17 mouse cellular contexts compared by ENCODE assay signal in the genomic region with DNA sequence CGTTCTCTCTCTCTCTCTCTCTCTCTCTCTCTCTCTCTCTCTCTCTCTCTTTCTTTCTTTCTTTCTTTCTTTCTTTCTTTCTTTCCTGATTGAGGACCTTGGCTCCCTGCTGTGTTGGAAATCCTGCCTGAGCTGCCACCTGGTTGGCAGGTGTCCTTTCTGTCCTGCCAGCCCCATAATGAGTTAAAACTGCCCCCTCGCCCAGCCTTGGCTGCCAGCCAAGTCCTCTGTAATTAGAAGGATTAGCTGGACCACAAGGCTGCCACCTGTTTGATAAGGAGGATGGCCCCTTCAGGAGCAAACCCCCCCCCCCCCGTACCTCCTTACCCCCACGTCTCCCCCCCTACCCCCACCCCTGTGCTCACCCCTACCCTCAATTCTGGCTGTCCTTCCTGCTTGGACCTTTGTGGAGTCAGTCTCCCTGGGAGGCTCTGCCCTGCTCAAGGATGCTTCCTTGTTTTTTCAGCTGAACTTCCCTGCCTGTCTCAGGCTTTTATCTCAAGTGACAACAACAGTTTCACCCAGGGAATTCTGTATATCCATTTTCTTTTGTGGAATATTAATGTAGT.
DNase-seq lines count a peak whose midpoint lies in the region; ATAC-seq and TF ChIP-seq lines count a peak whose summit lies in the region.
"Had no signal": no experiment of that assay in that cellular context is flagged by ENCODE, and none has a peak within 500 bp of the region (broad histone marks: within the 10 kb centered on the region; RNA-seq: fewer than 3 reads in every experiment).

No protein-coding gene starts in this region.

- 23% methylated on average over 4 of the region's 4 CpGs for WGBS in hindbrain, postnatal 0 days
- WGBS in hindbrain, embryonic 16.5 days: 9% methylated on average over 4 of the region's 4 CpGs
- WGBS in forebrain, embryonic 12.5 days: 6% methylated on average over 4 of the region's 4 CpGs

- no peak overlapping the region for H3K4me2 ChIP-seq in hindbrain, postnatal 0 days (ENCODE audit: low read depth, low read length)
- no peak overlapping the region for H3K4me2 ChIP-seq in hindbrain, embryonic 16.5 days (ENCODE audit: low read length)
- H3K4me2 ChIP-seq in forebrain, embryonic 12.5 days: no peak overlapping the region
- H3K4me2 ChIP-seq: embryonic facial prominence, embryonic 13.5 days; heart, embryonic 13.5 days; lung, embryonic 15.5 days; neural tube, embryonic 12.5 days had no signal

- H3K36me3 ChIP-seq in hindbrain, postnatal 0 days (ENCODE audit: insufficient read depth, low read length): no peaks in the 10 kb centered on the region
- no peaks in the 10 kb centered on the region for H3K36me3 ChIP-seq in hindbrain, embryonic 16.5 days (ENCODE audit: control insufficient read depth, insufficient read depth, low read length)
- H3K36me3 ChIP-seq in forebrain, embryonic 12.5 days (replicated peaks): no peaks in the 10 kb centered on the region
- H3K36me3 ChIP-seq: embryonic facial prominence, embryonic 13.5 days; heart, embryonic 13.5 days; lung, embryonic 15.5 days; neural tube, embryonic 12.5 days had no signal

- H3K9me3 ChIP-seq in hindbrain, postnatal 0 days (ENCODE audit: low read length): no peaks in the 10 kb centered on the region
- H3K9me3 ChIP-seq in hindbrain, embryonic 16.5 days (ENCODE audit: control insufficient read depth, low read length): no peaks in the 10 kb centered on the region
- H3K9me3 ChIP-seq in forebrain, embryonic 12.5 days: no peaks in the 10 kb centered on the region
- H3K9me3 ChIP-seq: embryonic facial prominence, embryonic 13.5 days; heart, embryonic 13.5 days; lung, embryonic 15.5 days; megakaryocyte, embryonic 14.5 days; neural tube, embryonic 12.5 days had no signal

- H3K27ac ChIP-seq in hindbrain, postnatal 0 days: no peak overlapping the region
- no peak overlapping the region for H3K27ac ChIP-seq in hindbrain, embryonic 16.5 days (ENCODE audit: low read depth, low read length)
- peak overlapping the region; percentile 65; the same call in 1 of the 2 replicates for H3K27ac ChIP-seq in forebrain, embryonic 12.5 days
- H3K27ac ChIP-seq: embryonic facial prominence, embryonic 13.5 days; heart, embryonic 13.5 days; layer of hippocampus, adult 2 months; lung, embryonic 15.5 days; neural tube, embryonic 12.5 days had no signal

- H3K4me3 ChIP-seq in hindbrain, postnatal 0 days (ENCODE audit: low read length): no peak overlapping the region
- H3K4me3 ChIP-seq in hindbrain, embryonic 16.5 days (ENCODE audit: low read length): no peak overlapping the region
- H3K4me3 ChIP-seq in forebrain, embryonic 12.5 days (replicated peaks): no peak overlapping the region
- H3K4me3 ChIP-seq: embryonic facial prominence, embryonic 13.5 days; heart, embryonic 13.5 days; layer of hippocampus, adult 2 months; lung, embryonic 15.5 days; megakaryocyte, embryonic 14.5 days; neural tube, embryonic 12.5 days had no signal

- TF ChIP-seq CTCF in hindbrain, postnatal 0 days (IDR thresholded peaks at IDR 0.05; ENCODE audit: low read depth): no peak

- H3K9ac ChIP-seq in hindbrain, postnatal 0 days (replicated peaks; ENCODE audit: low read length): no peak overlapping the region
- no peak overlapping the region for H3K9ac ChIP-seq in hindbrain, embryonic 16.5 days (ENCODE audit: low read depth, low read length)
- no peak overlapping the region for H3K9ac ChIP-seq in forebrain, embryonic 12.5 days
- H3K9ac ChIP-seq: embryonic facial prominence, embryonic 13.5 days; heart, embryonic 13.5 days; lung, embryonic 15.5 days; neural tube, embryonic 12.5 days had no signal

- H3K27me3 ChIP-seq in hindbrain, postnatal 0 days (ENCODE audit: insufficient read depth, low read length): no peaks in the 10 kb centered on the region
- H3K27me3 ChIP-seq in hindbrain, embryonic 16.5 days (replicated peaks; ENCODE audit: control insufficient read depth, insufficient read depth, low read length): no peaks in the 10 kb centered on the region
- H3K27me3 ChIP-seq in forebrain, embryonic 12.5 days: no peaks in the 10 kb centered on the region
- H3K27me3 ChIP-seq: embryonic facial prominence, embryonic 13.5 days; lung, embryonic 15.5 days; neural tube, embryonic 12.5 days had no signal

- peak; percentile 71 for DNase-seq in hindbrain, postnatal 0 days (ENCODE audit: low spot score)
- peak; percentile 50 for DNase-seq in testis, postnatal 10 days (ENCODE audit: low spot score)
- DNase-seq in testis, postnatal 14 days (ENCODE audit: low spot score): no peak
- no peak for DNase-seq in spleen, postnatal 36 days (ENCODE audit: low spot score in 2 of 2)
- no peak for DNase-seq in right cerebral cortex, postnatal 4 days
- DNase-seq in kidney, adult 11 months: no peak
- DNase-seq: adrenal gland, postnatal 14 days; gastrocnemius, postnatal 36 days; liver had no signal

- ATAC-seq in hindbrain, postnatal 0 days: no peak
- ATAC-seq in hindbrain, embryonic 16.5 days: no peak
- ATAC-seq in forebrain, embryonic 12.5 days (ENCODE audit: low FRiP score): peak; percentile 48; the same call in 1 of the 2 replicates

- H3K4me1 ChIP-seq in hindbrain, postnatal 0 days (ENCODE audit: insufficient read depth, low read length): no peaks in the 10 kb centered on the region; the same call in 1 of the 2 replicates
- no peaks in the 10 kb centered on the region for H3K4me1 ChIP-seq in hindbrain, embryonic 16.5 days (ENCODE audit: control insufficient read depth, insufficient read depth, low read depth, low read length)
- H3K4me1 ChIP-seq in forebrain, embryonic 12.5 days: peaks cover 34% of the 10 kb centered on the region

Comparison
In these comparisons a context has a peak if more than half of its experiments do, and no peak if none do; other contexts are left out.
1. DNase-seq: peak in hindbrain, postnatal 0 days (single experiment) and testis, postnatal 10 days (single experiment); none in testis, postnatal 14 days (single experiment), spleen, postnatal 36 days (0 of 2), right cerebral cortex, postnatal 4 days (single experiment) and kidney, adult 11 months (single experiment).